Mouse (Mus musculus) Patski (cell line): ENCODE measurements around the gene Gm16506. TPM values are rescaled to one million over a fixed set of nuclear protein-coding genes. Genes with fewer than 3 reads are reported as not detected.
"Not testable (repeated sequence)": the region's sequence is repeated elsewhere in the genome, so short reads cannot be mapped to it uniquely, and the experiment has no call there.

Source experiments
- ATAC-seq: fragments of 100-300 bp; one replicate; pipeline ENCODE4 v1.8.0; 2021
- CTCF ChIA-PET: fragments of 350-600 bp; sonication (Branson Sonifier 250); formaldehyde crosslinking; loops from one replicate; lab custom pipeline; 2022; ENCODE audit warnings: inconsistent platforms; lab: Charles Lee
- POLR2A ChIA-PET: fragments of 350-600 bp; sonication (Branson Sonifier 250); formaldehyde crosslinking; loops from one replicate; lab custom pipeline; 2022; ENCODE audit warnings: antibody characterized with exemption, inconsistent platforms; lab: Charles Lee
- DNase-seq: peaks from one replicate; pipeline ENCODE4 v3.0.0-alpha.2; 2011; ENCODE audit warnings: low read depth, low spot score
- H3K27me3 ChIP-seq: fragments of 371-371 bp; one replicate; pipeline ENCODE4 v1.5.1; 2021
- in situ Hi-C: fragments of 300-500 bp; cut with MboI; formaldehyde crosslinking; loops from 3 replicates; pipeline ENCODE4 v1.11.1; 2018; ENCODE audit warnings: low pct_unique_long_range_greater_than_20kb, mixed read lengths
- polyA plus RNA-seq: library from polyadenylated mRNA; unstranded; gene quantifications from one replicate; pipeline ENCODE4 v1.2.3, GENCODE M21; 2021

Gene Gm16506
- polyA plus RNA-seq: not detected

DNA sequence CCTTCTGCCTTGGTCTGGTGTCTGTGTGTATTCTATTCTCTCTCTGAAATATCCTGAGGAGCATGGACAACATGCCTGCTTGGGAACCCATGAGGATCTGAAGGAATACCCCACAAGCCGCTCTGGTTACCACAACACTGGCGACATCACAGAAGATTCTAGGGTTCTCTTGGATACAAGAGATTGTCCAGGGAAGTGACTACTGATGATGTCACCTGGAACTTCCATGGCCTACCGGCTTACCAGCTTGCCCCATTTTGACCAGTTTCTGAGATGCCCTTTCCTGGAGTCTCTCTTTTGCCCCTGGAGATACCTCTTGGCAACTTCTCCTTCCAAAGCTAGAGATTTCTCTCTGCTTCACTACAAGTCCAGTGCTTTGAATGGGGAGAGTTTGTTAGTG lies at the start of gene Gm16506:
TSS of gene Gm16506 (minus strand) at position 101 of the 400 bp plus-strand sequence.
- POLR2A ChIA-PET: not testable (repeated sequence)

GRCm38 (mm10) chr14:43747566-43747965 lies 20.3 kb upstream of the Gm16506 start, which contains the start of gene Gm6526:
Gene Gm6526, plus strand, starts transcription at chr14:43747866.
- H3K27me3 ChIP-seq, in situ Hi-C loops, CTCF ChIA-PET, DNase-seq, ATAC-seq, POLR2A ChIA-PET: not testable (repeated sequence)

More for the DNA sequence above, at the start of gene Gm16506:
- H3K27me3 ChIP-seq, ATAC-seq, in situ Hi-C loops, CTCF ChIA-PET, DNase-seq: not testable (repeated sequence)

DNA sequence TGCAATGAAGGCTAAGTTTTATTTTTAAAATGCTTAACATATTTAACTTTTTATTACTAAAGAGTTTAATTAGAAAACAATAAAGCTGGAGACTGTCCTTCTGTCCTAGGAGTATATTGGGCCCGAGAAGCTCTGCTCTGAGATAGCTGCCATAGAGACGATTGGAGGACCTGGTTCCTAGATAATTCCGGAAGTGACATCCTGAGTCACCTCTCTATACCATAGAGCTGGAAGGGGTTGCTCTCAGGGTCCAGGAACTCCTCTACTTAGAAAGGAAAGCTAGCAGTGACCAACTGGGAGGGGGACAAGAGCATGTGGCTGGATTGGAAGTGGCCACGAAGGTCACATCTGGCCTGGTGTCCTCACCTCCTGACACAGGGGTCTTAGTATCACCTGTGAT lies 29.7 kb downstream of the Gm16506 start, which contains the start of gene Gm7324:
TSS of gene Gm7324 (plus strand) at position 208 of the 400 bp plus-strand sequence.
- in situ Hi-C loops, DNase-seq, CTCF ChIA-PET, H3K27me3 ChIP-seq, ATAC-seq, POLR2A ChIA-PET: not testable (repeated sequence)

DNA sequence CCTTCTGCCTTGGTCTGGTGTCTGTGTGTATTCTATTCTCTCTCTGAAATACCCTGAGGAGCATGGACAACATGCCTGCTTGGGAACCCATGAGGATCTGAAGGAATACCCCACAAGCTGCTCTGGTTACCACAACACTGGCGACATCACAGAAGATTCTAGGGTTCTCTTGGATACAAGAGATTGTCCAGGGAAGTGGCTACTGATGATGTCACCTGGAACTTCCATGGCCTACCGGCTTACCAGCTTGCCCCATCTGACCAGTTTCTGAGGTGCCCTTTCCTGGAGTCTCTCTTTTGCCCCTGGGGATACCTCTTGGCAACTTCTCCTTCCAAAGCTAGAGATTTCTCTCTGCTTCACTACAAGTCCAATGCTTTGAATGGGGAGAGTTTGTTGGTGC lies 50.2 kb downstream of the Gm16506 start, which contains the start of gene Gm8165:
TSS of gene Gm8165 (minus strand) at position 101 of the 400 bp plus-strand sequence.
- ATAC-seq, CTCF ChIA-PET, POLR2A ChIA-PET, DNase-seq, H3K27me3 ChIP-seq, in situ Hi-C loops: not testable (repeated sequence)

Other genes with a start within 250 kb of the Gm16506 start
- 0.85 TPM for gene Gm5799, start 183.9 kb downstream of the Gm16506 start, polyA plus RNA-seq
- not detected for gene Gm17654, start 148.3 kb downstream of the Gm16506 start, polyA plus RNA-seq
- not detected for gene Gm10375, start 119.5 kb downstream of the Gm16506 start, polyA plus RNA-seq
- gene Gm8165, start 50.3 kb downstream of the Gm16506 start, polyA plus RNA-seq: not detected
- gene Gm7324, start 29.7 kb downstream of the Gm16506 start, polyA plus RNA-seq: 9.2 TPM
- not detected for gene Gm6526, start 20.4 kb upstream of the Gm16506 start, polyA plus RNA-seq
- not detected for gene Gm8180, start 57.3 kb upstream of the Gm16506 start, polyA plus RNA-seq
- not detected for gene Ear1, start 148.0 kb upstream of the Gm16506 start, polyA plus RNA-seq
- gene Ear10, start 196.1 kb upstream of the Gm16506 start, polyA plus RNA-seq: not detected
- gene Gm8113, start 197.9 kb upstream of the Gm16506 start, polyA plus RNA-seq: 6.6 TPM
- gene Ang5, start 229.6 kb upstream of the Gm16506 start, polyA plus RNA-seq: not detected